Mouse (Mus musculus): ENCODE results near the gene Opcml. TPM values are rescaled to one million over a fixed set of nuclear protein-coding genes. Genes with fewer than 3 reads are reported as not detected.

Gene Opcml
- total and polyA plus RNA-seq, 2 experiments from 2014 or later: 71.2 to 128 TPM

DNA sequence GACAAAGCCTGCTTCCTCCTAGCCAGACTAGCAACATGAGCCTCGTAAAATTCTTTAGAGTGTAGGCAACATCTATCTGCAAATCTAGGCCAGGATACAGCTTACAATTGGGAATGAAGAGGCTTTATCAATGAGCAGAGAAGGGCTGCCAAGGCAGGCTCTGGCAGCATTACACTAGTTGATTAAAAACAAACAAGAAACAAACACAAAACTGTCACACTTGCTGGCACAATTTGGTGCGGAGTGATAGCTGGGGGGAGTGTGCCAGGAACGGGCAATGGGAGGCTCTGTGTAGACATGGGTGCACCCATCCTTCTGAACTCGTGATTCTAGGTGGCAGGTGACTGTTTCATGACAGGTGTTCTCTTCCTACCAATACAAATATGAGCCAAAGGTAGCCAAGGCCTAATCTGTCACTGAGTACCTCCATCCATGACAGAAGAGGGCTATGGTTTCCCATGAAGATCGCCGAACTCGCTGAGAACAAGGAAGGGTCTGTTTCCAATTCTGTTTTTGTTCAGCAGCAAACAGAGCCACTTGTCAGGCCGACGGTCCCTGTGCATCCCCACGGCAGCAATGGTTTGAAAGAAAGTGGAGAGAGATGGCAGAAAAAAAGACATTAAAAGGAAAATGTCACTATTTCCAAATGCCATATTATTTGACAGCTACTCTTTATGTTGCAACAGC is 574.0 kb downstream of the Opcml start:
- 47% methylated on average over 10 of the region's 10 CpGs for WGBS
- H3K4me1 ChIP-seq (ENCODE audit: insufficient read depth, low read length): no peaks in the 10 kb centered on the region
- no peaks in the 10 kb centered on the region for H3K36me3 ChIP-seq (ENCODE audit: insufficient read depth, low read length)
- no peak overlapping the region for H3K4me2 ChIP-seq (ENCODE audit: low read depth, low read length, poor library complexity, severe bottlenecking)
- no peak for TF ChIP-seq CTCF (IDR thresholded peaks at IDR 0.05)
- ATAC-seq (ENCODE audit: low FRiP score) (peak; percentile 65; the same call in 1 of the 2 replicates), DNase-seq (ENCODE audit: low spot score) (peak; percentile 67)
- no peaks in the 10 kb centered on the region for H3K9me3 ChIP-seq (ENCODE audit: low read length)
- peak overlapping the region; percentile 38; the same call in 1 of the 2 replicates for H3K27ac ChIP-seq (ENCODE audit: low read depth, low read length)
- H3K4me3 ChIP-seq (ENCODE audit: low read depth, low read length): no peak overlapping the region
- H3K27me3 ChIP-seq (ENCODE audit: insufficient read depth, low read length): no peaks in the 10 kb centered on the region
- H3K9ac ChIP-seq (replicated peaks; ENCODE audit: low read length, poor library complexity, severe bottlenecking): no peak overlapping the region

DNA sequence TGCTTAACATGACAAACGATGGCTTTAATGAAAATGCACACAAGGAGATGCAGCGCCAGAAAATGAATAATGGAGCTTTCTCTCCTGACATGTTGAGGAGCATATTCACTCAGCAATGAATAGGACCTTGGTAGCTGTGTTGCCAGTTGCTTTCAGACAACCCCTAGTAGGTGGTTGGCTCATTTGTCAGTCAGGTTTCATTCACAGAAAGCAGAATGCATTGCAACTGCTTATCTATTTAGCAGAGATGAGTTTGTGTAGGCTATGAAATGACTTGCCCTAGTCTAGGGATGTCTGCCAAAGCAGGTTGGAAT is 574.5 kb downstream of the Opcml start:
- H3K27ac ChIP-seq (ENCODE audit: low read depth, low read length): peak overlapping the region; percentile 2
- H3K4me3 ChIP-seq (ENCODE audit: low read depth, low read length): no peak overlapping the region
- no peak overlapping the region for H3K4me2 ChIP-seq (ENCODE audit: low read depth, low read length, poor library complexity, severe bottlenecking)
- no peaks in the 10 kb centered on the region for H3K36me3 ChIP-seq (ENCODE audit: insufficient read depth, low read length)
- H3K9ac ChIP-seq (replicated peaks; ENCODE audit: low read length, poor library complexity, severe bottlenecking): no peak overlapping the region
- 0 out of 2 replicates have a peak, but pooled peaks have one; percentile 58 for ATAC-seq (ENCODE audit: low FRiP score)
- H3K9me3 ChIP-seq (ENCODE audit: low read length): no peaks in the 10 kb centered on the region
- 49% methylated on average over 2 of the region's 2 CpGs for WGBS
- no peak for TF ChIP-seq CTCF (IDR thresholded peaks at IDR 0.05)
- H3K4me1 ChIP-seq (ENCODE audit: insufficient read depth, low read length): no peaks in the 10 kb centered on the region
- DNase-seq (ENCODE audit: low spot score): no peak
- no peaks in the 10 kb centered on the region for H3K27me3 ChIP-seq (ENCODE audit: insufficient read depth, low read length)

DNA sequence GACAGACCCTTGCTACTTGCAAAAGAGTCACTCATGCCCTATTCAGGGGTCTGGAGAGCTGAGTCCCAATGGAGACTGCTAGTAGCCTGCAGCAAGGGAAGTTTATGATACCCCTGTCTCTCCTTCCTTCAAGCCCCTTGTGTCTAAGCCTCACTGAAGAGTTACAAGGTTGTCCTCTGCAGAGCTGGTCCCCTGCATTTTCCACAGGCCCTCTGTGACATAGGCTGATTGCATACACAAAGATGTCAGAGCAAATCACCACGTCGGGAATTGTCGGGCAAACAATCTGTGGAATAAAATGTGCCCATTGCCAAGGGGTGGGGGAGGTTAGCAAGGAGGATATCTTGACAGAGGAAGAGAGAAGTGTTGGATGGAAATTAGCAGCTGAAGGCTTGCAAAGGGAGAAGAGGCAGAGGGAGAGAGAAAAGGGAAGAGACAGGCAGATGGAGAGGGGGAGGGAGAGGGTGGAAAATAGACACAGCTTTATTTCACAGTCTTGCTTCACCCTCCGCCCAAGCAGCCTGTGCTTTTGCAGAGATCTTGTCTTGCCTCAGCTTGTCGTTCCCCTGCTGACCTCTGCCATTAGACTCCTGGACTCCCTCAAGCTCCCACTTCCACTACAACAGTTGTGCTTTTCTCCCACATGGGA is 596.1 kb downstream of the Opcml start:
- Histone ChIP-seq H3K9me3 (ENCODE audit: low read length) (no peaks in the 10 kb centered on the region), H3K27me3 (ENCODE audit: insufficient read depth, low read length) (no peaks in the 10 kb centered on the region), H3K27ac (ENCODE audit: low read depth, low read length) (no peak overlapping the region), H3K9ac (replicated peaks; ENCODE audit: low read length, poor library complexity, severe bottlenecking) (no peak overlapping the region), H3K36me3 (ENCODE audit: insufficient read depth, low read length) (no peaks in the 10 kb centered on the region), H3K4me1 (ENCODE audit: insufficient read depth, low read length) (no peaks in the 10 kb centered on the region), H3K4me2 (ENCODE audit: low read depth, low read length, poor library complexity, severe bottlenecking) (no peak overlapping the region), H3K4me3 (ENCODE audit: low read depth, low read length) (no peak overlapping the region)
- TF ChIP-seq CTCF (IDR thresholded peaks at IDR 0.05): no peak
- ATAC-seq (ENCODE audit: low FRiP score) (no peak), DNase-seq (ENCODE audit: low spot score) (peak; percentile 1)
- 45% methylated on average over 5 of the region's 5 CpGs for WGBS

DNA sequence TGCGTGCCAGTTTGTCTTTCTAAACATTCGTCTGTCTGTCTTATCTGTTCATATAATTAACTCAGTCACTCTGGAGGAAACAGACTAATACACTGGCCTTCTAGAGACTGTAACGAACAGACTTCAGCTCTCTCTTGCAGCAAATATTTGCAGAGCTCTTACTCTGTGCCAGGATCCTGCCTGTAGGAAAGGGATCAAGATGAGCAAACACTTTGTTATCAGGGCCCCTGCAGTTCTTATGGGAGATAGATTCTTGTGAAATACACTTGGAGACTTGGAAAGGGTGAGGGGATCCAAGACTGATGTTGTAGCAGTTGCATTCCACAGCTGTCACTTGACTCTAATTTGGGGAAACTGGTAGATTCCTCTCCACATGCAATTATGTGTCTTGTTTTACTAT is 604.6 kb downstream of the Opcml start:
- Histone ChIP-seq H3K36me3 (ENCODE audit: insufficient read depth, low read length) (no peaks in the 10 kb centered on the region), H3K27me3 (ENCODE audit: insufficient read depth, low read length) (no peaks in the 10 kb centered on the region), H3K4me3 (ENCODE audit: low read depth, low read length) (no peak overlapping the region), H3K4me1 (ENCODE audit: insufficient read depth, low read length) (no peaks in the 10 kb centered on the region), H3K27ac (ENCODE audit: low read depth, low read length) (no peak overlapping the region), H3K4me2 (ENCODE audit: low read depth, low read length, poor library complexity, severe bottlenecking) (no peak overlapping the region), H3K9me3 (ENCODE audit: low read length) (no peaks in the 10 kb centered on the region), H3K9ac (replicated peaks; ENCODE audit: low read length, poor library complexity, severe bottlenecking) (no peak overlapping the region)
- 34% methylated on average over 3 of the region's 3 CpGs for WGBS
- no peak for TF ChIP-seq CTCF (IDR thresholded peaks at IDR 0.05)
- DNase-seq (ENCODE audit: low spot score) (no peak), ATAC-seq (ENCODE audit: low FRiP score) (no peak)

DNA sequence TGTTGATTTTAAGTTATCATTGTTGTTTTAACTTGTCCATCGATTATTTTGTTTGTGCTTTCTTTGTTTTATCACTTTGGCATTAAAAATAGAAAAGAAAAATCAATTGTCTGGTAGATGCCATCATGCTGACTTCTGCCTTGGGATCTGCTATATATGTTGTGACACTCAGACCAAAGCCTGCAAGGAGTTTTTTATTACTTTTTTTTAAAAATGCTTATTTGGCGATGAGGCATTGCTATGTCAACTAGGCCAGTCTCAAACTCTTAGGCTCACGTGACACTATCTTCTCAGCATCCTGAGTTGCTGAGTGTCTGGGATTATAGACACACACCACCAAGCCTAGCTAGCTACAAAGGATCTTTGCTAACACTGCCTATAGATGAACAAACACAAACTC is 605.1 kb downstream of the Opcml start:
- Histone ChIP-seq H3K36me3 (ENCODE audit: insufficient read depth, low read length) (no peaks in the 10 kb centered on the region), H3K4me1 (ENCODE audit: insufficient read depth, low read length) (no peaks in the 10 kb centered on the region), H3K27me3 (ENCODE audit: insufficient read depth, low read length) (no peaks in the 10 kb centered on the region), H3K27ac (ENCODE audit: low read depth, low read length) (no peak overlapping the region), H3K4me3 (ENCODE audit: low read depth, low read length) (no peak overlapping the region), H3K4me2 (ENCODE audit: low read depth, low read length, poor library complexity, severe bottlenecking) (no peak overlapping the region), H3K9ac (replicated peaks; ENCODE audit: low read length, poor library complexity, severe bottlenecking) (no peak overlapping the region), H3K9me3 (ENCODE audit: low read length) (no peaks in the 10 kb centered on the region)
- DNase-seq (ENCODE audit: low spot score) (no peak), ATAC-seq (ENCODE audit: low FRiP score) (no peak)
- WGBS: 80% methylated on average over 3 of the region's 3 CpGs
- no peak for TF ChIP-seq CTCF (IDR thresholded peaks at IDR 0.05)
